Mouse (Mus musculus) olfactory bulb, adult 2 months (tissue): ENCODE measurements around the gene Ilkap. TPM values are rescaled to one million over a fixed set of nuclear protein-coding genes. Genes with fewer than 3 reads are reported as not detected.

ENCODE experiments used
- H3K27ac ChIP-seq: fragments of 200-500 bp; 2 replicates; pipeline ENCODE4 v1.5.1; 2012; ENCODE audit warnings: low read depth, low read length; ENCODE audit not compliant: insufficient read depth
- H3K4me1 ChIP-seq: fragments of 200-500 bp; 2 replicates; pipeline ENCODE4 v1.6.1; 2012; ENCODE audit warnings: low read length; ENCODE audit not compliant: control insufficient read depth, insufficient read depth
- H3K4me3 ChIP-seq: fragments of 200-500 bp; 2 replicates; pipeline ENCODE4 v1.5.1; 2012; ENCODE audit warnings: mild to moderate bottlenecking, low read depth, low read length, moderate library complexity; ENCODE audit not compliant: insufficient read depth
- CTCF ChIP-seq: fragments of 200-500 bp; IDR thresholded peaks from 2 replicates; pipeline ENCODE4 v1.5.1; 2012; ENCODE audit warnings: low read depth, mild to moderate bottlenecking, low read length, moderate library complexity; ENCODE audit not compliant: insufficient read depth
- POLR2A ChIP-seq: fragments of 200-500 bp; IDR thresholded peaks from 2 replicates; pipeline ENCODE4 v1.6.1; 2012; ENCODE audit warnings: mild to moderate bottlenecking, low read depth, low read length, moderate library complexity; ENCODE audit not compliant: insufficient read depth
- WGBS: fragments of 180-500 bp; shearing (Covaris S2); methylation state at CpG from one replicate; pipeline ENCODE4 v1.1.7; 2018; 5-methylcytosine and 5-hydroxymethylcytosine counted together
- polyA plus RNA-seq: library from polyadenylated mRNA; stranded (reverse); fragments of >200 nt; gene quantifications from 2 replicates; pipeline ENCODE4 v1.2.4, GENCODE M21; 2012; ENCODE audit warnings: low replicate concordance; ENCODE audit not compliant: missing spikeins, insufficient read depth, insufficient read length

Ilkap gene
- polyA plus RNA-seq, 1 experiment: not detected

DNA sequence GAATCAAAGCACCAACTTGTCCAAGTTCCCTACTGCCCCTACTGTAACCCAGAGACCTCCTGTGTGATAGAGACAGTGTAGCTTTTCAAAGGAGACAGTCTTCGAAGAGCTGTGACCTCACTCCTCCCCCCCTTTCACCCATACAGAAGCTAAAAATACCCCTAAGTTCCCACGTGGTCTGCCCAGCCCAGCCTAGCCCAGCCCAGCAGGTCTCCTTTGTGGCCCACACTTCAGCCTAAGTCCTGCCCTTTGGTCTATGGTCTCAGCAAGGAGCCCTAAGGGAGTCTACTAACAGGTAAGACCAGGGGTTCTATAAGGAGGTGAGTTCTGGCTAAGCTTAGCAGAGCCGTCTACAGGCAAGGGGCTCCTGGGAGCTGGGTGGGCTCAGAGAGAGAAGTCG lies 47.8 kb downstream of the Ilkap start, which contains the start of gene Klhl30:
Klhl30 (plus strand) TSS at position 176 of the 400 bp plus-strand sequence.
- Histone ChIP-seq H3K27ac (0 out of 2 replicates have a peak within 1 kb of the TSS, but pooled peaks have one; percentile 1), H3K4me3 (no peak within 1 kb of the TSS), H3K4me1 (peaks cover 25% of the 10 kb centered on the region)
- no peak for TF ChIP-seq CTCF
- 51% methylated on average over 4 of the region's 4 CpGs for WGBS

- TF ChIP-seq POLR2A (no peak), CTCF (peak; percentile 42)
- Histone ChIP-seq H3K4me3 (no peak overlapping the region), H3K27ac (no peak overlapping the region), H3K4me1 (peaks cover 31% of the 10 kb centered on the region)
- WGBS: 42% methylated on average over 3 of the region's 3 CpGs
Measured at GRCm38 (mm10) chr1:91346892-91347291, 51.7 kb downstream of the Ilkap start.

- Histone ChIP-seq H3K27ac (no peak overlapping the region), H3K4me3 (no peak overlapping the region), H3K4me1 (peaks cover 14% of the 10 kb centered on the region)
- 7% methylated on average over 67 of the region's 68 CpGs for WGBS
- TF ChIP-seq CTCF (no peak), POLR2A (no peak)
Measured at GRCm38 (mm10) chr1:91344921-91345685, 53.5 kb downstream of the Ilkap start.

GRCm38 (mm10) chr1:91344001-91344400 lies 54.6 kb downstream of the Ilkap start:
- Histone ChIP-seq H3K4me1 (peaks cover 11% of the 10 kb centered on the region), H3K4me3 (no peak overlapping the region), H3K27ac (no peak overlapping the region)
- WGBS: 84% methylated on average over 3 of the region's 3 CpGs
- TF ChIP-seq POLR2A: no peak
- no peak for TF ChIP-seq CTCF

DNA sequence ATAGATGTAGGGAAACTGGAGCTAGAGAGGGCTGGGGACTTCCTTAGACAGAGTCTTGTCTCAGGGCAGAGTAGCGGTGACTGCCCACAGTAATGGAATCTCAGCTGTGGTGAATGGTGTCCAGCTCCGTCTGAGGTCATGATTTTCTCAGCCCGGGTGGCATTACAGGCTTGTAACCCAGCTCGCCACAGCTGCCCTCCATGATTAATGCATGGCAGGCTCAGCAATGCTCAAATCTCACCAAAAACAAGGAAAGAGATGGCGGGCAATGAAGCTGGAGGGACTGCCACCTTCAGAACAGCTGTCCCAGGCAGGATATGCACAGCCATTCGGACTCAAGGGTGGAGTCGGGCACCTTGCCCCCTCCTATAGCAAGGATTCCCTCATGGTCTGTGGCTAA lies 61.3 kb downstream of the Ilkap start:
- no peak overlapping the region for H3K27ac ChIP-seq
- no peak overlapping the region for H3K4me3 ChIP-seq
- H3K4me1 ChIP-seq: no peaks in the 10 kb centered on the region
- 90% methylated on average over 7 of the region's 7 CpGs for WGBS
- TF ChIP-seq CTCF (no peak), POLR2A (no peak)

- TF ChIP-seq POLR2A (no peak), CTCF (no peak)
- Histone ChIP-seq H3K4me3 (no peak overlapping the region), H3K27ac (no peak overlapping the region), H3K4me1 (peaks cover 8% of the 10 kb centered on the region)
Measured at GRCm38 (mm10) chr1:91333582-91333981, 65.0 kb downstream of the Ilkap start.

GRCm38 (mm10) chr1:91332102-91332501 lies 66.5 kb downstream of the Ilkap start:
- H3K27ac ChIP-seq: no peak overlapping the region
- no peak overlapping the region for H3K4me3 ChIP-seq
- H3K4me1 ChIP-seq: peaks cover 8% of the 10 kb centered on the region
- TF ChIP-seq CTCF: no peak
- TF ChIP-seq POLR2A: no peak
- 27% methylated on average over 4 of the region's 4 CpGs for WGBS

- Histone ChIP-seq H3K4me1 (no peaks in the 10 kb centered on the region), H3K4me3 (no peak overlapping the region), H3K27ac (no peak overlapping the region)
- WGBS: 79% methylated on average over 4 of the region's 4 CpGs
- no peak for TF ChIP-seq POLR2A
- TF ChIP-seq CTCF: no peak
Measured at GRCm38 (mm10) chr1:91325488-91326042, 73.0 kb downstream of the Ilkap start.

DNA sequence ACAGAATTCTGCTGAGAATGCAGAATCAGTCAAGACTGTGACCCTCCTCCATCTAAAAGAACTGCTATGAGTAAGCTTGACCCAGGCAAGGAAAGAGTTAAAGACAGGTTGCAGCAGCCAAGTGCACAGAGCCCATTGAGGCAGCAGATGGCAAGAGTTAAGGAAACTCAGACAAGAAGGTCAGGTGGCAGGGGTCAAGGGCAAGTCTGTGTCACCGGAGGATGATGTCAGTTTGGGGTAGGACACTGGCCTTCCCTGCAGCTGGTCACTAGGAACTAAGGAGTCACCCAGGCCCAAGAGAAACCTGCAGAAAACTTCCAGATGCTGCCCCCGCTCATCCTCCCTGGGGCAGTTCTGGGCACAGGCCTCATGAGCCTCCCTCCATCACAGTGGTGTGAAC lies 74.0 kb downstream of the Ilkap start:
- TF ChIP-seq POLR2A (no peak), CTCF (no peak)
- Histone ChIP-seq H3K27ac (no peak overlapping the region), H3K4me1 (no peaks in the 10 kb centered on the region), H3K4me3 (no peak overlapping the region)
- 86% methylated on average over 2 of the region's 2 CpGs for WGBS

Other genes starting within 250 kb of the Ilkap start
- not detected in 2 replicates for gene Ramp1, start 219.0 kb downstream of the Ilkap start, polyA plus RNA-seq
- gene Ube2f, start 148.5 kb downstream of the Ilkap start, polyA plus RNA-seq: not detected in 2 replicates
- not detected in 2 replicates for gene Scly, start 100.5 kb downstream of the Ilkap start, polyA plus RNA-seq
- not detected in 2 replicates for gene Espnl, start 76.7 kb downstream of the Ilkap start, polyA plus RNA-seq
- not detected in 2 replicates for gene Klhl30, start 47.8 kb downstream of the Ilkap start, polyA plus RNA-seq
- gene Erfe, start 32.4 kb downstream of the Ilkap start, polyA plus RNA-seq: not detected in 2 replicates
- not detected in 2 replicates for gene Hes6, start 15.2 kb upstream of the Ilkap start, polyA plus RNA-seq
- not detected in 2 replicates for gene Per2, start 60.5 kb upstream of the Ilkap start, polyA plus RNA-seq
- gene Traf3ip1, start 95.8 kb upstream of the Ilkap start, polyA plus RNA-seq: not detected in 2 replicates
- not detected in 2 replicates for gene Asb1, start 141.7 kb upstream of the Ilkap start, polyA plus RNA-seq